ENCODE assay signal across 9 mouse cellular contexts in the genomic region with DNA sequence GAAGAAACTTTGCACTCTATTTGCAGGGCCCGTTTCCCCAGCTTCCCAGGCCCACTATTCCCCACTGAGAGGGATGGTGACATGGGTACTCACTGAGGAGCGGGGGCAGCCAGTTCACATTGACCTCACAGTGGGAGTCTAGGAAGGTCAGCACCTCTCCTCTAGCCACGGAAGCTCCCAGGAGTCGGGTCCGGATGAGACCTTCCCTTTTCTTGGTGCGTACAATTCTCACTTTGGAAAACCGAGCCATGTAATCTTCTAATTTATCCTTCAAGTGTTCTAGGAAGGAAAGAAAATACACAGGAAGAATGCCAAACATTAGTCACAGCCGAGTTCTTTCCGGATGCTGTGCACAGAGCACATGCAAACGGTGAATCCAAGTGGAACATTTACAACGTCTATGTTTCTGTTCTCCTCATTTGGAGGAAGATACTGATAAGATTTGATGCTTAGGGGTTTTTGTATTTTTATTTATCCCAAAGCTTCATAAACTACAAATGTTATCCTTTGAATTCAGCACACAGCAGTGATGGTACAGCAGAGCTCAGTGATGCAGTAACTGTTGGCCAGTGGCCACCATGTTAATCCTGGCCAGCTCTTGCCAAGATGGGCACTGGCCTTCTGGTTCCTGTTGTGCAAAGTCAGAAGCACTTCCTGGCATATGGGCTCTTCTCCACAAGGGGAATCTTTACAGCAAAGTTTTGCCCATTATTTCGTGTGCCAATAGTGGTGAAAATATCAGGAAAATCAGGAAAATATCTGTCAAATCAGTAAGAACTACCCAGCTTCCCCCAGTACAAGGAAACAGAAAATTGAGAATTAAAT.
DNase-seq lines count a peak whose midpoint lies in the region; ATAC-seq lines count a peak whose summit lies in the region.
"Had no signal": no experiment of that assay in that cellular context is flagged by ENCODE, and none has a peak within 500 bp of the region (broad histone marks: within the 10 kb centered on the region; RNA-seq: fewer than 3 reads in every experiment).

No protein-coding gene starts in this region.

- DNase-seq in kidney, postnatal 14 days = no peak
- peak; percentile 57 for DNase-seq in MN1 (ENCODE audit: low spot score)
- peak; percentile 98 for DNase-seq in brain, adult 2 months (ENCODE audit: low read depth, low spot score)
- DNase-seq in thymus, postnatal 4 days = no peak
- DNase-seq in adrenal gland, adult 8-10 months = no peak
- DNase-seq: heart, adult 11 months; thymus, adult 18-20 months had no signal

- H3K9ac ChIP-seq in kidney, embryonic 15.5 days = no peak overlapping the region
- H3K9ac ChIP-seq in forebrain, embryonic 15.5 days (replicated peaks) = no peak overlapping the region

- H3K9me3 ChIP-seq in kidney, embryonic 15.5 days (replicated peaks) = no peaks in the 10 kb centered on the region
- no peaks in the 10 kb centered on the region for H3K9me3 ChIP-seq in forebrain, embryonic 15.5 days

- ATAC-seq in kidney, embryonic 15.5 days (replicated peaks; ENCODE audit: low FRiP score) = peak; percentile 80
- ATAC-seq in forebrain, embryonic 15.5 days (replicated peaks) = peak; percentile 93

- no peak overlapping the region for H3K4me3 ChIP-seq in kidney, embryonic 15.5 days (replicated peaks)
- no peak overlapping the region for H3K4me3 ChIP-seq in forebrain, embryonic 15.5 days

- H3K4me2 ChIP-seq in kidney, embryonic 15.5 days = peak overlapping the region; percentile 21; the same call in 1 of the 2 replicates
- no peak overlapping the region for H3K4me2 ChIP-seq in forebrain, embryonic 15.5 days (replicated peaks)

- peaks cover 12% of the 10 kb centered on the region for H3K4me1 ChIP-seq in kidney, embryonic 15.5 days
- peaks cover 9% of the 10 kb centered on the region; the same call in 1 of the 2 replicates for H3K4me1 ChIP-seq in forebrain, embryonic 15.5 days

- H3K27me3 ChIP-seq in kidney, embryonic 15.5 days = no peaks in the 10 kb centered on the region
- H3K27me3 ChIP-seq in forebrain, embryonic 15.5 days = no peaks in the 10 kb centered on the region

- 14% methylated on average over 12 of the region's 12 CpGs for WGBS in kidney, embryonic 15.5 days
- 44% methylated on average over 12 of the region's 12 CpGs for WGBS in forebrain, embryonic 15.5 days

- no peaks in the 10 kb centered on the region for H3K36me3 ChIP-seq in kidney, embryonic 15.5 days
- no peaks in the 10 kb centered on the region for H3K36me3 ChIP-seq in forebrain, embryonic 15.5 days

- H3K27ac ChIP-seq in kidney, embryonic 15.5 days = peak overlapping the region; percentile 62; the same call in 1 of the 2 replicates
- H3K27ac ChIP-seq in forebrain, embryonic 15.5 days (replicated peaks) = peak overlapping the region; percentile 67

Comparison
In these comparisons a context has a peak if more than half of its experiments do, and no peak if none do; other contexts are left out.
1. DNase-seq: peak in MN1 (single experiment) and brain, adult 2 months (single experiment); none in kidney, postnatal 14 days (single experiment), thymus, postnatal 4 days (single experiment) and adrenal gland, adult 8-10 months (single experiment).